Mouse (Mus musculus) CD4-positive helper T cell, adult 2 months (primary cell): ENCODE measurements around the gene Cfap100.
A peak's percentile ranks its signal among the peaks of the same experiment; 100 is the strongest.

Experiments used
- DNase-seq: peaks from one replicate; pipeline ENCODE4 v3.0.0-alpha.2; 2012; ENCODE audit warnings: low read depth, missing footprints, low spot score

The Cfap100 gene

GRCm38 (mm10) chr6:90457421-90457820 is 28.8 kb upstream of the Cfap100 start:
- no peak for DNase-seq

- no peak for DNase-seq
Observed at GRCm38 (mm10) chr6:90453751-90454150, 25.2 kb upstream of the Cfap100 start.

- DNase-seq: no peak
Observed at GRCm38 (mm10) chr6:90452603-90453002, 24.0 kb upstream of the Cfap100 start.

GRCm38 (mm10) chr6:90451512-90451911 is 22.9 kb upstream of the Cfap100 start:
- no peak for DNase-seq

GRCm38 (mm10) chr6:90450697-90451096 is 22.1 kb upstream of the Cfap100 start:
- no peak for DNase-seq

- no peak for DNase-seq
Observed at GRCm38 (mm10) chr6:90450179-90450578, 21.6 kb upstream of the Cfap100 start.

GRCm38 (mm10) chr6:90446883-90447282 is 18.3 kb upstream of the Cfap100 start:
- no peak for DNase-seq

GRCm38 (mm10) chr6:90437041-90437440 is 8.4 kb upstream of the Cfap100 start:
- no peak for DNase-seq

- no peak for DNase-seq
Observed at GRCm38 (mm10) chr6:90436192-90436907, 7.8 kb upstream of the Cfap100 start.

GRCm38 (mm10) chr6:90435195-90435618 is 6.6 kb upstream of the Cfap100 start:
- peak; percentile 42 for DNase-seq

GRCm38 (mm10) chr6:90434687-90435086 is 6.1 kb upstream of the Cfap100 start:
- no peak for DNase-seq

- no peak for DNase-seq
Observed at GRCm38 (mm10) chr6:90431487-90431886, 2.9 kb upstream of the Cfap100 start.

GRCm38 (mm10) chr6:90429911-90430310 is 1.3 kb upstream of the Cfap100 start:
- DNase-seq: no peak

GRCm38 (mm10) chr6:90426003-90426402 is 2.6 kb downstream of the Cfap100 start:
- no peak for DNase-seq

GRCm38 (mm10) chr6:90425361-90425760 is 3.2 kb downstream of the Cfap100 start:
- DNase-seq: no peak

GRCm38 (mm10) chr6:90422565-90422964 is 6.0 kb downstream of the Cfap100 start:
- DNase-seq: peak; percentile 70

GRCm38 (mm10) chr6:90411926-90412325 is 16.7 kb downstream of the Cfap100 start:
- DNase-seq: no peak

- DNase-seq: no peak
Observed at GRCm38 (mm10) chr6:90410972-90411371, 17.6 kb downstream of the Cfap100 start.

GRCm38 (mm10) chr6:90408632-90409031 is 20.0 kb downstream of the Cfap100 start:
- DNase-seq: no peak

- no peak for DNase-seq
Observed at GRCm38 (mm10) chr6:90397291-90397690, 31.3 kb downstream of the Cfap100 start.

- no peak for DNase-seq
Observed at GRCm38 (mm10) chr6:90395751-90396150, 32.8 kb downstream of the Cfap100 start.

- no peak for DNase-seq
Observed at GRCm38 (mm10) chr6:90393948-90394347, 34.6 kb downstream of the Cfap100 start.

GRCm38 (mm10) chr6:90390629-90391028 is 38.0 kb downstream of the Cfap100 start:
- no peak for DNase-seq

- no peak for DNase-seq
Observed at GRCm38 (mm10) chr6:90381465-90381864, 47.1 kb downstream of the Cfap100 start.
